9 mouse cellular contexts compared by ENCODE assay signal in the genomic region with DNA sequence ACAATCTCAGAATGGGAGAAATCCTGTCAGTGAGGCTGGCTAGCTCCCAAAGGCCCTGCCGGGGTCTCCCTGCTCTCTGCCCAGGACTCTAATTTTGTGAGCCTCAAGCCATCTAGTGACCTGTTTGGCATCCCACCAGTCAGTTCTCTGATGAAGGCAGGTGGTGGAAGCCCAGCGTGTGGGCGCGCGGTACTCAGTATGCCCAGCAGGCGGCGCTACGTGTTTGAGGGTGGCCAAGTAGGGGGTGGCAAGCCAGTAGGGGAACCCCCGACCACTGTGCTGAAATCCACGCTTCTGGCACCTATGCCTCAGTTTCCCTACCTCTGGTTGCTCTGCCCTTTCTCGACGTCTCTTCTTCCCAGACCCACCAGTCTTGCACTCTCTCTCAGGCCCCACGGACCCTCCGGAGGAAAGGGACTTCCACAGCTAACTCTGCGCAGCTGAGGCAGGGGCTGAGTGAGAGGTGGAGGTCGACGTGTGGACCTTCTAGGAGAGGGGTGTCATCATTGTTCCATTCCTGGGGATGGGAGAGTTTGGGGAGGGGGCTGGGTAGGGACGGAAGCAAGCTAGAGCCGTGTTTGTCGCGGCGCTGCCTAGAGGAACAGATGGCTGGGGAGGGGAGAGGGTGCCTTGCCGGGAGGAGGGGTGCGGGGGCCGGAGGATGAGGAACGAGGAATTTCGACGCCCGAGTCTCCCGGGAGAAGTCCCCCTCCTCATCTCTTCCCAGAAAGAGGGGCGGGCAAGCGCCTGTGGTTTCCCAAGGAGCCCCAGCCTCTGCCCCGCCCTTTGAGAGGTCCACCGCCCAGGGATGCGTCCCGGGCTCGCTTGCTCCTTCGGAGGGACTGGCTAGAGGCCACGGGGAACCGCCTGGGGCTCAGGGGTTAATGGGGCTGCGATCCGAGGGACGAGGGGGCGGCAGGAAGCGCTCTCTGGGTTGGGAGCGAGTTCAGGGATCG. TPM values are rescaled to one million over a fixed set of nuclear protein-coding genes. Genes with fewer than 3 reads are reported as not detected.
DNase-seq lines count a peak whose midpoint lies in the region; ATAC-seq and TF ChIP-seq lines count a peak whose summit lies in the region.
"Had no signal": no experiment of that assay in that cellular context is flagged by ENCODE, and none has a peak within 500 bp of the region (broad histone marks: within the 10 kb centered on the region; RNA-seq: fewer than 3 reads in every experiment).

No protein-coding gene starts in this region.

- no peaks in the 10 kb centered on the region for H3K9me3 ChIP-seq in intestine, embryonic 15.5 days
- no peaks in the 10 kb centered on the region for H3K9me3 ChIP-seq in midbrain, embryonic 14.5 days (ENCODE audit: control insufficient read depth, low read length)
- H3K9me3 ChIP-seq in stomach, postnatal 0 days (ENCODE audit: control insufficient read depth, low read length) = no peaks in the 10 kb centered on the region

- no peak for TF ChIP-seq EP300 in stomach, postnatal 0 days (optimal IDR thresholded peaks at IDR 0.05)

- DNase-seq in gastrocnemius, adult 18-20 months (ENCODE audit: low spot score) = peak; percentile 51
- DNase-seq in gastrocnemius, postnatal 36 days = no peak
- peak; percentile 85 for DNase-seq in brain, embryonic 14.5 days (ENCODE audit: low read depth)
- peak; percentile 96 for DNase-seq in heart, adult 11 months
- peak; percentile 75 for DNase-seq in liver
- DNase-seq in midbrain, embryonic 14.5 days = peak; percentile 74
- DNase-seq in stomach, postnatal 0 days (ENCODE audit: low spot score) = peak; percentile 68

- ATAC-seq in intestine, embryonic 15.5 days = peak; percentile 59
- peak; percentile 54 for ATAC-seq in midbrain, embryonic 14.5 days (ENCODE audit: low FRiP score, low TSS enrichment)
- ATAC-seq in stomach, postnatal 0 days (ENCODE audit: low FRiP score, low TSS enrichment) = peak; percentile 28; the same call in 1 of the 2 replicates

- H3K4me1 ChIP-seq in intestine, embryonic 15.5 days (replicated peaks) = peaks cover 14% of the 10 kb centered on the region
- peaks cover 6% of the 10 kb centered on the region; the same call in 1 of the 2 replicates for H3K4me1 ChIP-seq in midbrain, embryonic 14.5 days (ENCODE audit: control insufficient read depth, insufficient read depth, low read length)
- H3K4me1 ChIP-seq in stomach, postnatal 0 days (replicated peaks; ENCODE audit: control insufficient read depth, insufficient read depth) = no peaks in the 10 kb centered on the region

- H3K4me2 ChIP-seq in intestine, embryonic 15.5 days (replicated peaks) = peak overlapping the region; percentile 85
- H3K4me2 ChIP-seq in midbrain, embryonic 14.5 days (ENCODE audit: low read length) = peak overlapping the region; percentile 68
- peak overlapping the region; percentile 53 for H3K4me2 ChIP-seq in stomach, postnatal 0 days (replicated peaks; ENCODE audit: low read depth)

- H3K27me3 ChIP-seq in intestine, embryonic 15.5 days (replicated peaks) = peaks cover 47% of the 10 kb centered on the region
- peaks cover 19% of the 10 kb centered on the region for H3K27me3 ChIP-seq in midbrain, embryonic 14.5 days (ENCODE audit: control insufficient read depth, insufficient read depth, low read length)
- H3K27me3 ChIP-seq in stomach, postnatal 0 days (ENCODE audit: control insufficient read depth, insufficient read depth, low read length) = peaks cover 3% of the 10 kb centered on the region; the same call in 1 of the 2 replicates

- H3K4me3 ChIP-seq in intestine, embryonic 15.5 days (replicated peaks) = peak overlapping the region; percentile 28
- H3K4me3 ChIP-seq in midbrain, embryonic 14.5 days (replicated peaks; ENCODE audit: low read depth, low read length) = peak overlapping the region; percentile 35
- H3K4me3 ChIP-seq in stomach, postnatal 0 days (ENCODE audit: low read depth, low read length) = peak overlapping the region; percentile 34

- intact Hi-C loops in gastrocnemius, postnatal 36 days (cut with DNase I) = loop anchor here (5.0 kb wide), 1 partner anchor 34 kb away; no protein-coding TSS in a partner anchor

- under 1% methylated on average over 47 of the region's 47 CpGs for WGBS in intestine, embryonic 15.5 days
- WGBS in midbrain, embryonic 14.5 days = 1% methylated on average over 47 of the region's 47 CpGs
- 2% methylated on average over 44 of the region's 47 CpGs for WGBS in stomach, postnatal 0 days

- no peak for TF ChIP-seq POLR2A in brain, embryonic 14.5 days (IDR thresholded peaks at IDR 0.05; ENCODE audit: borderline replicate concordance, extremely low read depth, insufficient read depth, insufficient read length, poor library complexity, severe bottlenecking)

- peak; percentile 77 for TF ChIP-seq CTCF in brain, embryonic 14.5 days (IDR thresholded peaks at IDR 0.05; ENCODE audit: borderline replicate concordance, extremely low read depth, insufficient read depth, insufficient read length)
- TF ChIP-seq CTCF in stomach, postnatal 0 days (IDR thresholded peaks at IDR 0.05; ENCODE audit: low read depth) = peak; percentile 84

- peak overlapping the region; percentile 39 for H3K9ac ChIP-seq in intestine, embryonic 15.5 days
- peak overlapping the region; percentile 36; the same call in 1 of the 2 replicates for H3K9ac ChIP-seq in midbrain, embryonic 14.5 days (replicated peaks; ENCODE audit: low read length)
- peak overlapping the region; percentile 41 for H3K9ac ChIP-seq in stomach, postnatal 0 days (ENCODE audit: low read length)

- no peak overlapping the region for H3K27ac ChIP-seq in intestine, embryonic 15.5 days
- H3K27ac ChIP-seq in midbrain, embryonic 14.5 days (replicated peaks; ENCODE audit: low read depth, low read length) = no peak overlapping the region
- H3K27ac ChIP-seq in stomach, postnatal 0 days (replicated peaks) = no peak overlapping the region

- 0 out of 2 replicates have a peak, but pooled peaks cover 11% of the 10 kb centered on the region for H3K36me3 ChIP-seq in intestine, embryonic 15.5 days
- no peaks in the 10 kb centered on the region for H3K36me3 ChIP-seq in midbrain, embryonic 14.5 days (ENCODE audit: control insufficient read depth, insufficient read depth, low read length)
- H3K36me3 ChIP-seq in stomach, postnatal 0 days (ENCODE audit: control insufficient read depth, insufficient read depth, low read length) = peaks cover 4% of the 10 kb centered on the region; the same call in 1 of the 2 replicates

RNA-seq across cellular contexts. Expression of a gene that starts 20.6 kb away (rescaled TPM):
- under 1 TPM; 0.52 to 0.62 TPM for total RNA-seq in gastrocnemius, adult 18-20 months (2021)
- under 1 TPM; 0.20 to 0.26 TPM for total RNA-seq in gastrocnemius, postnatal 36 days (2021)
- 18.3 and 32.2 TPM in 2 replicates for polyA plus RNA-seq in brain, embryonic 14.5 days (2012; rRNA removed)
- 1.2 and 1.7 TPM in 2 replicates for polyA plus RNA-seq in intestine, embryonic 15.5 days (2015; fragmentation: Nextera tagmentation; extraction: Ambion mirVana)
- polyA plus RNA-seq in midbrain, embryonic 14.5 days (2014; fragmentation: Nextera tagmentation; extraction: Ambion mirVana) = 4.5 and 5.6 TPM in 2 replicates
- polyA plus RNA-seq in stomach, postnatal 0 days (2015; fragmentation: Nextera tagmentation; extraction: Ambion mirVana) = 0.41 and 0.53 TPM in 2 replicates

RNA-seq across cellular contexts. Expression of a gene that starts 27.2 kb away (rescaled TPM):
- 10 to 100 TPM; 11.0 to 12.7 TPM for total RNA-seq in gastrocnemius, adult 18-20 months (2021)
- total RNA-seq in gastrocnemius, postnatal 36 days (2021) = 10 to 100 TPM in 1 of 2 experiments, 1 to 10 TPM in 1; 7.6 to 19.2 TPM
- polyA plus RNA-seq in brain, embryonic 14.5 days (2012; rRNA removed) = 3.4 and 5.9 TPM in 2 replicates
- polyA plus RNA-seq in intestine, embryonic 15.5 days (2015; fragmentation: Nextera tagmentation; extraction: Ambion mirVana) = 15.0 and 16.3 TPM in 2 replicates
- 0.90 and 2.4 TPM in 2 replicates for polyA plus RNA-seq in midbrain, embryonic 14.5 days (2014; fragmentation: Nextera tagmentation; extraction: Ambion mirVana)
- polyA plus RNA-seq in stomach, postnatal 0 days (2015; fragmentation: Nextera tagmentation; extraction: Ambion mirVana) = 5.1 and 5.4 TPM in 2 replicates

RNA-seq across cellular contexts. Expression of a gene that starts 39.1 kb away (rescaled TPM):
- total RNA-seq in gastrocnemius, adult 18-20 months (2021) = 10 to 100 TPM; 38.2 to 57.8 TPM
- 10 to 100 TPM; 39.6 to 55.9 TPM for total RNA-seq in gastrocnemius, postnatal 36 days (2021)
- polyA plus RNA-seq in brain, embryonic 14.5 days (2012; rRNA removed) = 62.7 and 80.6 TPM in 2 replicates
- 56.1 and 67.2 TPM in 2 replicates for polyA plus RNA-seq in intestine, embryonic 15.5 days (2015; fragmentation: Nextera tagmentation; extraction: Ambion mirVana)
- polyA plus RNA-seq in midbrain, embryonic 14.5 days (2014; fragmentation: Nextera tagmentation; extraction: Ambion mirVana) = 58.6 and 80.6 TPM in 2 replicates
- 37.7 and 42.3 TPM in 2 replicates for polyA plus RNA-seq in stomach, postnatal 0 days (2015; fragmentation: Nextera tagmentation; extraction: Ambion mirVana)

RNA-seq across cellular contexts. Expression of a gene that starts 43.4 kb away (rescaled TPM):
- 100 to 1,000 TPM; 104 to 119 TPM for total RNA-seq in gastrocnemius, adult 18-20 months (2021)
- 10 to 100 TPM; 58.7 to 84.0 TPM for total RNA-seq in gastrocnemius, postnatal 36 days (2021)
- not detected in 2 replicates for polyA plus RNA-seq in brain, embryonic 14.5 days (2012; rRNA removed)
- polyA plus RNA-seq in intestine, embryonic 15.5 days (2015; fragmentation: Nextera tagmentation; extraction: Ambion mirVana) = 0.08 and 0.13 TPM in 2 replicates
- not detected in 2 replicates for polyA plus RNA-seq in midbrain, embryonic 14.5 days (2014; fragmentation: Nextera tagmentation; extraction: Ambion mirVana)
- 0.05 TPM in 1 of 2 replicates, not detected in the other for polyA plus RNA-seq in stomach, postnatal 0 days (2015; fragmentation: Nextera tagmentation; extraction: Ambion mirVana)
- total RNA-seq: left cerebral cortex, postnatal 10 days had no signal

Comparison
In these comparisons a context has a peak if more than half of its experiments do, and no peak if none do; other contexts are left out.
1. DNase-seq: peak in gastrocnemius, adult 18-20 months (single experiment), brain, embryonic 14.5 days (single experiment), heart, adult 11 months (single experiment), liver (single experiment), midbrain, embryonic 14.5 days (single experiment) and stomach, postnatal 0 days (single experiment); none in gastrocnemius, postnatal 36 days (0 of 2).
2. Peak in every context shown above with its lines, with median percentiles within 50 percentile points of each other: ATAC-seq, H3K4me2 ChIP-seq, H3K4me3 ChIP-seq and H3K9ac ChIP-seq.